Mouse (Mus musculus) stomach, postnatal 0 days (tissue): ENCODE results near the gene Loxl4.

Source experiments
- CTCF ChIP-seq: IDR thresholded peaks from 2 replicates; pipeline ENCODE4 v1.5.1; 2016; ENCODE audit warnings: antibody characterized with exemption, low read depth, mild to moderate bottlenecking, moderate library complexity
- EP300 ChIP-seq: optimal IDR thresholded peaks from 2 replicates; pipeline ENCODE3; 2016; ENCODE audit warnings: antibody characterized with exemption

- TF ChIP-seq CTCF (no peak), EP300 (no peak)
These were observed 24.0 kb upstream of the Loxl4 start for GRCm38 (mm10) chr19:42636631-42637030.
